Comparison of ENCODE assay signal across 17 mouse cellular contexts in genomic region chr11:97419540-97419900, GRCm38 (mm10). TPM values are rescaled to one million over a fixed set of nuclear protein-coding genes. Genes with fewer than 3 reads are reported as not detected.
DNase-seq lines count a peak whose midpoint lies in the region; ATAC-seq and TF ChIP-seq lines count a peak whose summit lies in the region.
"Had no signal": no experiment of that assay in that cellular context is flagged by ENCODE, and none has a peak within 500 bp of the region (broad histone marks: within the 10 kb centered on the region; RNA-seq: fewer than 3 reads in every experiment).

No protein-coding gene starts in this region.

- H3K79me3 ChIP-seq in C2C12 (ENCODE audit: low read depth), result peaks cover 51% of the 10 kb centered on the region

- H3K9me3 ChIP-seq in heart, embryonic 15.5 days (replicated peaks), result no peaks in the 10 kb centered on the region
- H3K9me3 ChIP-seq: forebrain, embryonic 15.5 days; limb, embryonic 12.5 days; megakaryocyte, embryonic 14.5 days; neural tube, embryonic 13.5 days had no signal

- no peak for ATAC-seq in heart, embryonic 15.5 days (replicated peaks; ENCODE audit: insufficient number of reproducible peaks, insufficient read depth, low FRiP score, low read depth)
- ATAC-seq in granulocyte monocyte progenitor cell, adult 5-6 weeks (replicated peaks; ENCODE audit: poor library complexity, severe bottlenecking), result no peak
- ATAC-seq: forebrain, embryonic 15.5 days had no signal

- intact Hi-C loops in heart, adult 2 months (cut with DNase I), result no loop called here

- H3ac ChIP-seq in C2C12 (ENCODE audit: control insufficient read depth, insufficient read length, low read depth), result no peak overlapping the region

- H3K27ac ChIP-seq in cerebellum, adult 2 months (ENCODE audit: insufficient read depth, low read length), result peak overlapping the region; percentile 66
- peak overlapping the region; percentile 56 for H3K27ac ChIP-seq in heart, embryonic 15.5 days
- no peak overlapping the region for H3K27ac ChIP-seq in heart, adult 2 months
- H3K27ac ChIP-seq: forebrain, embryonic 15.5 days; limb, embryonic 12.5 days; liver, embryonic 14.5 days; neural tube, embryonic 13.5 days had no signal

- no peak for DNase-seq in cerebellum, adult 2 months
- no peak for DNase-seq in cerebellum, adult 9-10 months
- DNase-seq in heart, adult 2 months, result no peak
- peak; percentile 81 for DNase-seq in gonadal fat pad, adult 2 months (ENCODE audit: low read depth)
- no peak for DNase-seq in lung, postnatal 4 days
- DNase-seq: adrenal gland, postnatal 25 days; embryo, embryonic 11 days; lung, postnatal 10 days; right cerebral cortex, postnatal 25 days had no signal

- peaks cover 1% of the 10 kb centered on the region; the same call in 1 of the 2 replicates for H3K79me2 ChIP-seq in heart, adult 2 months (replicated peaks; ENCODE audit: control insufficient read depth, insufficient read depth, low read length)
- H3K79me2 ChIP-seq in C2C12 (ENCODE audit: control insufficient read depth, insufficient read depth), result peaks cover 88% of the 10 kb centered on the region

- 34% methylated on average over 5 of the region's 5 CpGs for WGBS in cerebellum, adult 2 months
- WGBS in heart, embryonic 15.5 days, result 41% methylated on average over 5 of the region's 5 CpGs
- WGBS in heart, adult 2 months, result 45% methylated on average over 5 of the region's 5 CpGs

- H3K9ac ChIP-seq in heart, embryonic 15.5 days, result no peak overlapping the region
- H3K9ac ChIP-seq in heart, adult 2 months (ENCODE audit: low read depth, low read length), result no peak overlapping the region
- H3K9ac ChIP-seq: forebrain, embryonic 15.5 days; limb, embryonic 12.5 days; liver, embryonic 14.5 days; neural tube, embryonic 13.5 days had no signal

- no peak for TF ChIP-seq POLR2A in cerebellum, adult 2 months (IDR thresholded peaks at IDR 0.05; ENCODE audit: borderline replicate concordance, insufficient read depth, low read length)
- TF ChIP-seq POLR2A in heart, adult 2 months (IDR thresholded peaks at IDR 0.05; ENCODE audit: insufficient read depth, low read depth, low read length), result no peak

- H3K36me3 ChIP-seq in heart, embryonic 15.5 days, result no peaks in the 10 kb centered on the region; the same call in 1 of the 2 replicates
- no peaks in the 10 kb centered on the region for H3K36me3 ChIP-seq in heart, adult 2 months (ENCODE audit: control insufficient read depth, insufficient read depth, low read length)
- no peaks in the 10 kb centered on the region for H3K36me3 ChIP-seq in C2C12 (ENCODE audit: control insufficient read depth, insufficient read depth)
- H3K36me3 ChIP-seq: forebrain, embryonic 15.5 days; limb, embryonic 12.5 days; neural tube, embryonic 13.5 days had no signal

- no peak for TF ChIP-seq CTCF in cerebellum, adult 2 months (IDR thresholded peaks at IDR 0.05; ENCODE audit: borderline replicate concordance, insufficient read depth, low read depth, low read length)
- no peak for TF ChIP-seq CTCF in heart, adult 2 months (IDR thresholded peaks at IDR 0.05)
- TF ChIP-seq CTCF in C2C12 (IDR thresholded peaks at IDR 0.05; ENCODE audit: control insufficient read depth, insufficient read depth, insufficient read length), result no peak

- H3K4me3 ChIP-seq in cerebellum, adult 2 months (replicated peaks; ENCODE audit: insufficient read depth, low read depth, low read length), result no peak overlapping the region
- no peak overlapping the region for H3K4me3 ChIP-seq in heart, embryonic 15.5 days
- H3K4me3 ChIP-seq in heart, adult 2 months, result no peak overlapping the region
- no peak overlapping the region for H3K4me3 ChIP-seq in C2C12 (ENCODE audit: insufficient read depth, poor library complexity, severe bottlenecking)
- H3K4me3 ChIP-seq: forebrain, embryonic 15.5 days; limb, embryonic 12.5 days; megakaryocyte, embryonic 14.5 days; neural tube, embryonic 13.5 days had no signal

- no peak for TF ChIP-seq EP300 in heart, adult 2 months (IDR thresholded peaks at IDR 0.05; ENCODE audit: insufficient read depth, low read depth, low read length)

- H3K27me3 ChIP-seq in cerebellum, adult 2 months (ENCODE audit: control insufficient read depth, insufficient read depth, low read length), result no peaks in the 10 kb centered on the region
- no peaks in the 10 kb centered on the region for H3K27me3 ChIP-seq in heart, embryonic 15.5 days
- no peaks in the 10 kb centered on the region for H3K27me3 ChIP-seq in heart, adult 2 months (ENCODE audit: control insufficient read depth, insufficient read depth, low read length)
- no peaks in the 10 kb centered on the region for H3K27me3 ChIP-seq in C2C12 (ENCODE audit: control insufficient read depth, insufficient read depth, insufficient read length)
- H3K27me3 ChIP-seq: forebrain, embryonic 15.5 days; limb, embryonic 12.5 days; megakaryocyte, embryonic 14.5 days had no signal

- peaks cover 17% of the 10 kb centered on the region; the same call in 1 of the 2 replicates for H3K4me1 ChIP-seq in cerebellum, adult 2 months (ENCODE audit: control insufficient read depth, insufficient read depth, low read length)
- peaks cover 69% of the 10 kb centered on the region for H3K4me1 ChIP-seq in heart, embryonic 15.5 days (replicated peaks)
- H3K4me1 ChIP-seq in heart, adult 2 months (ENCODE audit: control insufficient read depth, insufficient read depth, low read length), result peaks cover 8% of the 10 kb centered on the region

- no peak overlapping the region for H3K4me2 ChIP-seq in heart, embryonic 15.5 days
- H3K4me2 ChIP-seq: forebrain, embryonic 15.5 days; limb, embryonic 12.5 days; neural tube, embryonic 13.5 days had no signal

TF ChIP-seq in C2C12, 6 proteins besides CTCF, POLR2A, EP300 and RAD21:
- TF ChIP-seq MYOD1 (IDR thresholded peaks at IDR 0.05; ENCODE audit: control insufficient read depth, insufficient read length, low read depth), result no peak
- TF ChIP-seq MAX (IDR thresholded peaks at IDR 0.05), result peak; percentile 31
TF ChIP-seq in C2C12: peak in this region for 1.

RNA-seq across cellular contexts. Expression of gene Arhgap23, which starts 4.2 kb away (rescaled TPM):
- polyA plus RNA-seq in cerebellum, adult 2 months (2012; rRNA removed), result 68.9 and 77.2 TPM in 2 replicates
- polyA plus RNA-seq in heart, embryonic 15.5 days (2015; fragmentation: Nextera tagmentation; extraction: Ambion mirVana), result 6.0 and 7.8 TPM in 2 replicates
- 10 to 100 TPM; 12.8 to 13.7 TPM for total RNA-seq in heart, adult 2 months (2021)
- 18.4 and 19.2 TPM in 2 replicates for polyA plus RNA-seq in heart, adult 2 months (2012; rRNA removed)
- 23.9 TPM for polyA plus RNA-seq in C2C12 (2012; fragmentation: generic; extraction: Trizol)
- polyA plus RNA-seq in gonadal fat pad, adult 2 months (2012; rRNA removed), result 25.6 and 31.5 TPM in 2 replicates
- 9.7 and 13.0 TPM in 2 replicates for total RNA-seq in granulocyte monocyte progenitor cell, adult 5-6 weeks (2014; fragmentation: Nextera tagmentation)
- total RNA-seq in granulocyte monocyte progenitor cell, adult 5-6 weeks (2017), result 3.4 and 4.0 TPM in 2 replicates

RNA-seq across cellular contexts. Expression of gene Socs7, which starts 57.2 kb away (rescaled TPM):
- 54.3 and 61.2 TPM in 2 replicates for polyA plus RNA-seq in cerebellum, adult 2 months (2012; rRNA removed)
- polyA plus RNA-seq in heart, embryonic 15.5 days (2015; fragmentation: Nextera tagmentation; extraction: Ambion mirVana), result 3.0 and 3.5 TPM in 2 replicates
- 10 to 100 TPM; 21.4 to 22.8 TPM for total RNA-seq in heart, adult 2 months (2021)
- polyA plus RNA-seq in heart, adult 2 months (2012; rRNA removed), result 8.9 and 18.6 TPM in 2 replicates
- 8.1 TPM for polyA plus RNA-seq in C2C12 (2012; fragmentation: generic; extraction: Trizol)
- polyA plus RNA-seq in gonadal fat pad, adult 2 months (2012; rRNA removed), result 7.9 and 9.0 TPM in 2 replicates
- total RNA-seq in granulocyte monocyte progenitor cell, adult 5-6 weeks (2014; fragmentation: Nextera tagmentation), result 5.5 and 6.3 TPM in 2 replicates
- 7.9 and 9.5 TPM in 2 replicates for total RNA-seq in granulocyte monocyte progenitor cell, adult 5-6 weeks (2017)
